Mouse (Mus musculus) midbrain, embryonic 12.5 days (tissue): Measurements from ENCODE around the gene Meis1. TPM values are rescaled to one million over a fixed set of nuclear protein-coding genes. Genes with fewer than 3 reads are reported as not detected.

ENCODE experiments used
- ATAC-seq: fragments of 200-750 bp; cut with Nextera tagmentation; 2 replicates; pipeline ENCODE4 v1.8.0; 2017; ENCODE audit warnings: low read depth, moderate TSS enrichment, moderate library complexity; ENCODE audit not compliant: low FRiP score
- H3K27ac ChIP-seq: fragments of 300-500 bp; sonication (generic); replicated peaks from 2 replicates; pipeline ENCODE4 v1.5.1; 2016; ENCODE audit warnings: mild to moderate bottlenecking
- H3K27me3 ChIP-seq: fragments of 300-500 bp; sonication (generic); 2 replicates; pipeline ENCODE4 v1.6.1; 2016; ENCODE audit warnings: mild to moderate bottlenecking
- H3K36me3 ChIP-seq: fragments of 300-500 bp; sonication (generic); 2 replicates; pipeline ENCODE4 v1.6.1; 2016
- H3K4me1 ChIP-seq: fragments of 300-500 bp; sonication (generic); 2 replicates; pipeline ENCODE4 v1.6.1; 2016
- H3K4me2 ChIP-seq: fragments of 300-500 bp; sonication (generic); replicated peaks from 2 replicates; pipeline ENCODE4 v1.6.1; 2016; ENCODE audit warnings: mild to moderate bottlenecking, moderate library complexity
- H3K4me3 ChIP-seq: fragments of 300-500 bp; sonication (generic); 2 replicates; pipeline ENCODE4 v1.5.1; 2016; ENCODE audit warnings: mild to moderate bottlenecking
- H3K9ac ChIP-seq: fragments of 300-500 bp; sonication (generic); replicated peaks from 2 replicates; pipeline ENCODE4 v1.6.1; 2016; ENCODE audit warnings: mild to moderate bottlenecking, moderate library complexity
- H3K9me3 ChIP-seq: fragments of 300-500 bp; sonication (generic); 2 replicates; pipeline ENCODE4 v1.6.1; 2016; ENCODE audit warnings: mild to moderate bottlenecking
- WGBS: fragments of 180-500 bp; shearing (Covaris S2); methylation state at CpG from one replicate; pipeline ENCODE4 v1.1.7; 2016; 5-methylcytosine and 5-hydroxymethylcytosine counted together
- polyA plus RNA-seq: library from polyadenylated mRNA; unstranded; fragments of >200 nt; fragmentation: Nextera tagmentation; extraction: Ambion mirVana; gene quantifications from 2 replicates; pipeline ENCODE4 v1.2.1, GENCODE M21; 2016

Meis1 gene
- polyA plus RNA-seq, 1 experiment from 2014 or later = 44.8 TPM

GRCm38 (mm10) chr11:18931001-18931874 is 87.5 kb downstream of the Meis1 start:
- H3K4me3 ChIP-seq = no peak overlapping the region
- H3K9me3 ChIP-seq = no peaks in the 10 kb centered on the region
- H3K27ac ChIP-seq = peak overlapping the region; percentile 39; the same call in 1 of the 2 replicates
- peaks cover 38% of the 10 kb centered on the region for H3K4me1 ChIP-seq
- ATAC-seq = no peak
- no peaks in the 10 kb centered on the region for H3K27me3 ChIP-seq
- H3K4me2 ChIP-seq = 0 out of 2 replicates have a peak overlapping the region, but pooled peaks have one; percentile 10
- H3K9ac ChIP-seq = no peak overlapping the region
- 67% methylated on average over 15 of the region's 15 CpGs for WGBS
- no peaks in the 10 kb centered on the region for H3K36me3 ChIP-seq

GRCm38 (mm10) chr11:18929779-18930728 is 88.7 kb downstream of the Meis1 start:
- no peaks in the 10 kb centered on the region for H3K27me3 ChIP-seq
- WGBS = 78% methylated on average over 17 of the region's 17 CpGs
- H3K9me3 ChIP-seq = no peaks in the 10 kb centered on the region
- no peak overlapping the region for H3K27ac ChIP-seq
- 0 out of 2 replicates have a peak overlapping the region, but pooled peaks have one; percentile 10 for H3K4me2 ChIP-seq
- no peak overlapping the region for H3K4me3 ChIP-seq
- peaks cover 30% of the 10 kb centered on the region for H3K4me1 ChIP-seq
- ATAC-seq = no peak
- H3K9ac ChIP-seq = no peak overlapping the region
- no peaks in the 10 kb centered on the region for H3K36me3 ChIP-seq

GRCm38 (mm10) chr11:18927351-18927750 is 91.4 kb downstream of the Meis1 start:
- peak; percentile 53; the same call in 1 of the 2 replicates for ATAC-seq
- no peaks in the 10 kb centered on the region for H3K27me3 ChIP-seq
- no peak overlapping the region for H3K4me2 ChIP-seq
- no peak overlapping the region for H3K9ac ChIP-seq
- H3K27ac ChIP-seq = no peak overlapping the region
- no peak overlapping the region for H3K4me3 ChIP-seq
- 0% methylated on average over 1 of the region's 1 CpGs for WGBS
- H3K4me1 ChIP-seq = peaks cover 28% of the 10 kb centered on the region
- no peaks in the 10 kb centered on the region for H3K9me3 ChIP-seq
- H3K36me3 ChIP-seq = no peaks in the 10 kb centered on the region

- H3K4me1 ChIP-seq = peaks cover 28% of the 10 kb centered on the region
- no peaks in the 10 kb centered on the region for H3K9me3 ChIP-seq
- no peaks in the 10 kb centered on the region for H3K27me3 ChIP-seq
- no peak overlapping the region for H3K4me3 ChIP-seq
- H3K4me2 ChIP-seq = no peak overlapping the region
- no peak overlapping the region for H3K27ac ChIP-seq
- no peak overlapping the region for H3K9ac ChIP-seq
- H3K36me3 ChIP-seq = no peaks in the 10 kb centered on the region
- ATAC-seq = peak; percentile 35; the same call in 1 of the 2 replicates
- WGBS = 64% methylated on average over 2 of the region's 2 CpGs
Measured at GRCm38 (mm10) chr11:18926798-18927197, 92.0 kb downstream of the Meis1 start.

GRCm38 (mm10) chr11:18924583-18925334 is 94.0 kb downstream of the Meis1 start:
- Histone ChIP-seq H3K27ac (no peak overlapping the region), H3K27me3 (no peaks in the 10 kb centered on the region), H3K9ac (no peak overlapping the region), H3K4me3 (no peak overlapping the region), H3K9me3 (no peaks in the 10 kb centered on the region), H3K4me2 (no peak overlapping the region), H3K4me1 (peaks cover 11% of the 10 kb centered on the region), H3K36me3 (no peaks in the 10 kb centered on the region)
- ATAC-seq = no peak
- 83% methylated on average over 2 of the region's 2 CpGs for WGBS

- H3K36me3 ChIP-seq = no peaks in the 10 kb centered on the region
- H3K4me2 ChIP-seq = no peak overlapping the region
- H3K9ac ChIP-seq = no peak overlapping the region
- H3K4me1 ChIP-seq = peaks cover 26% of the 10 kb centered on the region
- H3K9me3 ChIP-seq = no peaks in the 10 kb centered on the region
- no peaks in the 10 kb centered on the region for H3K27me3 ChIP-seq
- 93% methylated on average over 5 of the region's 5 CpGs for WGBS
- H3K4me3 ChIP-seq = no peak overlapping the region
- no peak overlapping the region for H3K27ac ChIP-seq
- no peak for ATAC-seq
Measured at GRCm38 (mm10) chr11:18923274-18923673, 95.5 kb downstream of the Meis1 start.

- no peak overlapping the region for H3K4me3 ChIP-seq
- no peaks in the 10 kb centered on the region for H3K27me3 ChIP-seq
- peaks cover 41% of the 10 kb centered on the region for H3K4me1 ChIP-seq
- H3K4me2 ChIP-seq = no peak overlapping the region
- no peaks in the 10 kb centered on the region for H3K9me3 ChIP-seq
- H3K9ac ChIP-seq = no peak overlapping the region
- 96% methylated on average over 3 of the region's 3 CpGs for WGBS
- H3K36me3 ChIP-seq = no peaks in the 10 kb centered on the region
- no peak for ATAC-seq
- H3K27ac ChIP-seq = no peak overlapping the region
Measured at GRCm38 (mm10) chr11:18920651-18921050, 98.1 kb downstream of the Meis1 start.

- no peak overlapping the region for H3K9ac ChIP-seq
- no peaks in the 10 kb centered on the region for H3K36me3 ChIP-seq
- H3K9me3 ChIP-seq = no peaks in the 10 kb centered on the region
- H3K27me3 ChIP-seq = no peaks in the 10 kb centered on the region
- H3K4me3 ChIP-seq = no peak overlapping the region
- WGBS = 68% methylated on average over 3 of the region's 3 CpGs
- peaks cover 44% of the 10 kb centered on the region for H3K4me1 ChIP-seq
- no peak for ATAC-seq
- H3K27ac ChIP-seq = no peak overlapping the region
- no peak overlapping the region for H3K4me2 ChIP-seq
Measured at GRCm38 (mm10) chr11:18919162-18919762, 99.5 kb downstream of the Meis1 start.

- Histone ChIP-seq H3K4me2 (0 out of 2 replicates have a peak overlapping the region, but pooled peaks have one; percentile 1), H3K36me3 (no peaks in the 10 kb centered on the region), H3K9ac (no peak overlapping the region), H3K27ac (no peak overlapping the region), H3K27me3 (no peaks in the 10 kb centered on the region), H3K4me3 (no peak overlapping the region), H3K4me1 (peaks cover 55% of the 10 kb centered on the region), H3K9me3 (no peaks in the 10 kb centered on the region)
- ATAC-seq = peak; percentile 28; the same call in 1 of the 2 replicates
- 34% methylated on average over 5 of the region's 5 CpGs for WGBS
Measured at GRCm38 (mm10) chr11:18917887-18918286, 100.9 kb downstream of the Meis1 start.

GRCm38 (mm10) chr11:18913251-18913650 is 105.5 kb downstream of the Meis1 start:
- Histone ChIP-seq H3K4me3 (no peak overlapping the region), H3K27ac (peak overlapping the region; percentile 49; the same call in 1 of the 2 replicates), H3K27me3 (no peaks in the 10 kb centered on the region), H3K9me3 (no peaks in the 10 kb centered on the region), H3K36me3 (no peaks in the 10 kb centered on the region), H3K4me2 (no peak overlapping the region), H3K4me1 (peaks cover 48% of the 10 kb centered on the region), H3K9ac (no peak overlapping the region)
- 45% methylated on average over 1 of the region's 1 CpGs for WGBS
- 0 out of 2 replicates have a peak, but pooled peaks have one; percentile 53 for ATAC-seq
